Mouse (Mus musculus): ENCODE measurements around the gene B230219D22Rik. TPM values are rescaled to one million over a fixed set of nuclear protein-coding genes. Genes with fewer than 3 reads are reported as not detected.

The B230219D22Rik gene
- polyA plus RNA-seq, 1 experiment from 2014 or later: 74.3 TPM

DNA sequence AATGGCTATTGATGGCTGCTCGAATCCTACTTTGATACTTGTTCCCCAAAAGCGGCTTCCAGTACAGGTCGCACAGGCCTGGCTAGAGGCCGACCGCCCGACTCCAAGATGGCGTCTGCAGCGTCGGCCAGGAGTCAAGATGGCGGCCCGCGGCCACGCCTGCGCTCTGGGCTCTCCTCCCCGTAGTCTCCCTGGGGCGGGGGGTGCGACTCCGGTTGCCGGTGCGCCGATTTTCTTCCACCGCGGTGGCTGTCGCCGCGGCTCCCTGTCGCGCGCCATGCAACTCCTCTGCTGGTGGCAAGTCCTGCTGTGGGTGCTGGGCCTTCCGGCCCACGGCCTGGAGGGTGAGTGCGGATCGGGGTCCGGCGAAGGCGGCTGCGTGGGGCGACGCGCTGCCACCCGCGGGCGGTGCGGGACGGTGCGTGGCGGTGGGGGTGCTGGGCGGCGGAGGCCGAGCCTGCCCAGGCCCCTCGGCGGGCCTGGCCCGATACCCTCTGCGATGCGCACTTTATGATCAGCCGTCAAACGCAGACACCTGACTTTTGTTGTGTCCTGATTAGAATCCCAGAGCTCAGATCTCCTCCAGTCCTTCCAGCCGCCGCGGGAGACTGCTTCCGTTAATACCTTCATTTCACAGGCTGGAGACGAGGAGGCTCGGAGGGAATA lies 21.7 kb downstream of the B230219D22Rik start, which contains the start of gene Txndc15:
Gene Txndc15 (plus strand): TSS at position 150 of the 666 bp plus-strand sequence.
- peak within 1 kb of the TSS; percentile 92 for H3K4me3 ChIP-seq (ENCODE audit: low read depth, low read length)
- peak; percentile 93 for DNase-seq (ENCODE audit: low spot score)
- H3K4me1 ChIP-seq (replicated peaks; ENCODE audit: control insufficient read depth, insufficient read depth, low read length): no peaks in the 10 kb centered on the region; the same call in 1 of the 2 replicates
- H3K27me3 ChIP-seq (ENCODE audit: control insufficient read depth, insufficient read depth, low read length): no peaks in the 10 kb centered on the region
- H3K4me2 ChIP-seq (ENCODE audit: low read depth, low read length, severe bottlenecking): peak within 1 kb of the TSS; percentile 66
- H3K9ac ChIP-seq (ENCODE audit: low read length): peak within 1 kb of the TSS; percentile 98
- no peaks in the 10 kb centered on the region for H3K9me3 ChIP-seq (ENCODE audit: control insufficient read depth, low read length)
- peak; percentile 93 for ATAC-seq (replicated peaks; ENCODE audit: low FRiP score)
- H3K27ac ChIP-seq (ENCODE audit: low read depth, low read length): peak within 1 kb of the TSS; percentile 83
- H3K36me3 ChIP-seq (ENCODE audit: control insufficient read depth, insufficient read depth, low read length): no peaks in the 10 kb centered on the region
- WGBS: under 1% methylated on average over 62 of the region's 63 CpGs

DNA sequence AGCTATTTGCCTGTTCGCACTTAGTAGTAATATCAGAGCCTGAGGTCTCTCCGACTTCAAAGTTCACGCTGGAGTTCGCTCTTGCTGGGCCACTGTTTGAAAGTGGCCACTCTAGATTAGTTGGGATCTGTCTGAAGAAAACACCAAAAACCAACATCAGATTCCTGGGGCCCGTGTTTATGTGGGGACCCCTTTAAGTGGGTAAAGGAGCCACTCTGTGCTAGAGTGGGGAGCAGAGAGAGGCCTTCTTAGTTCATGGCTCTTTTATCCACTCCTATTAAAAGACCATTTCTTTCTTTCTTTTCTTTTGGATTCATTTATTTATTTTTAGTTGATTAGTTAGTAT lies 22.2 kb downstream of the B230219D22Rik start:
- DNase-seq (ENCODE audit: low spot score) (no peak), ATAC-seq (replicated peaks; ENCODE audit: low FRiP score) (peak; percentile 10; the same call in 1 of the 2 replicates)
- H3K27me3 ChIP-seq (ENCODE audit: control insufficient read depth, insufficient read depth, low read length): no peaks in the 10 kb centered on the region
- H3K4me3 ChIP-seq (ENCODE audit: low read depth, low read length): peak overlapping the region; percentile 92
- 12% methylated on average over 5 of the region's 5 CpGs for WGBS
- no peaks in the 10 kb centered on the region for H3K9me3 ChIP-seq (ENCODE audit: control insufficient read depth, low read length)
- H3K36me3 ChIP-seq (ENCODE audit: control insufficient read depth, insufficient read depth, low read length): no peaks in the 10 kb centered on the region; the same call in 1 of the 2 replicates
- peak overlapping the region; percentile 98 for H3K9ac ChIP-seq (ENCODE audit: low read length)
- H3K4me1 ChIP-seq (replicated peaks; ENCODE audit: control insufficient read depth, insufficient read depth, low read length): no peaks in the 10 kb centered on the region; the same call in 1 of the 2 replicates
- H3K27ac ChIP-seq (ENCODE audit: low read depth, low read length): peak overlapping the region; percentile 83; the same call in 1 of the 2 replicates
- H3K4me2 ChIP-seq (ENCODE audit: low read depth, low read length, severe bottlenecking): peak overlapping the region; percentile 66

DNA sequence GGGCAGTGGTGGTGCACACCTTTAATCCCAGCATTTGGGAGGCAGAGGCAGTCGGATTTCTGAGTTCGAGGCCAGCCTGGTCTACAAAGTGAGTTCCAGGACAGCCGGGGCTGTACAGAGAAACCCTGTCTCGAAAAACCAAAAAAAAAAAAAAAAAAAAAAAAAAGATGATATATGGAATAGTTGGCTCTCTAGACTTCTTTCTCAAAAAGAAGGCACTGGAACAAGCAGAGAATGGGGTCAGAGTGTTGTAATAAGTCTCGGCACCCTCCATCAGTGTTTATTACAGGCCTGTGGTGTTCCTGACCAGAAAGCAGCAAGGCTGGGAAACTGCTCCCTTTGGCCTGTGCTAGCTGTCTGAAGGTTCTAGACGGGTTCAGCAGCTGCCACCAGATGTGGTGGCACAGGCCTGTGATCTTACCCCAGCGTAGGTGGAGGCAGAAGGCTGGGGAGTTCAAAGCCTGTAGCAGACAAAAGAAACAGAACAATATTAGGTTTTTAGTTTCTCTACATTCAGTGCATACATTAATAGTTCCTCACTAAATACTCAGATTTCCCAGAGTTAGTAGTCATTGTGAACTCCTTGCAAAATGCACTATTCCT lies 23.1 kb downstream of the B230219D22Rik start:
- Histone ChIP-seq H3K27me3 (ENCODE audit: control insufficient read depth, insufficient read depth, low read length) (no peaks in the 10 kb centered on the region), H3K36me3 (ENCODE audit: control insufficient read depth, insufficient read depth, low read length) (no peaks in the 10 kb centered on the region; the same call in 1 of the 2 replicates), H3K9ac (ENCODE audit: low read length) (no peak overlapping the region), H3K27ac (ENCODE audit: low read depth, low read length) (no peak overlapping the region), H3K4me2 (ENCODE audit: low read depth, low read length, severe bottlenecking) (no peak overlapping the region), H3K4me1 (replicated peaks; ENCODE audit: control insufficient read depth, insufficient read depth, low read length) (no peaks in the 10 kb centered on the region; the same call in 1 of the 2 replicates), H3K4me3 (ENCODE audit: low read depth, low read length) (no peak overlapping the region), H3K9me3 (ENCODE audit: control insufficient read depth, low read length) (no peaks in the 10 kb centered on the region)
- WGBS: 88% methylated on average over 6 of the region's 7 CpGs
- DNase-seq (ENCODE audit: low spot score): no peak
- no peak for ATAC-seq (replicated peaks; ENCODE audit: low FRiP score)

DNA sequence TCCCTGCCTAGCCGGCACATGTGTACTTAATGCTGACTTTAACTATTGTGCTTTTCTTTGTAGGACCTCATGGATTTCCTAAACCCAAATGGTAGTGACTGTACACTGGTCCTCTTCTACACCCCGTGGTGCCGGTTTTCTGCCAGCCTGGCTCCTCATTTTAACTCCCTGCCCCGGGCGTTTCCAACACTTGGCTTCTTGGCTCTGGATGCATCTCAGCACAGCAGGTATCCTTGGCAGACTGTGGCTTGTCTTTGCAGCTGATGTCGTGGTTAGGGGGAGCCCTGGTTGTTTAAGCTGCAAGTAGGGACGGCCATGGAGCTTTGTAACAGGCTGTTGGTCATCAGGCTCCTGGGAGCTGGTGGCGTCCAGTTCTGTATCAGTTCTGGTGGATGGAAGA lies 28.6 kb downstream of the B230219D22Rik start:
- Histone ChIP-seq H3K9me3 (ENCODE audit: control insufficient read depth, low read length) (no peaks in the 10 kb centered on the region), H3K27me3 (ENCODE audit: control insufficient read depth, insufficient read depth, low read length) (no peaks in the 10 kb centered on the region), H3K4me3 (ENCODE audit: low read depth, low read length) (no peak overlapping the region), H3K9ac (ENCODE audit: low read length) (no peak overlapping the region), H3K27ac (ENCODE audit: low read depth, low read length) (no peak overlapping the region), H3K4me1 (replicated peaks; ENCODE audit: control insufficient read depth, insufficient read depth, low read length) (no peaks in the 10 kb centered on the region), H3K4me2 (ENCODE audit: low read depth, low read length, severe bottlenecking) (no peak overlapping the region), H3K36me3 (ENCODE audit: control insufficient read depth, insufficient read depth, low read length) (no peaks in the 10 kb centered on the region; the same call in 1 of the 2 replicates)
- WGBS: 77% methylated on average over 8 of the region's 8 CpGs
- ATAC-seq (replicated peaks; ENCODE audit: low FRiP score) (no peak), DNase-seq (ENCODE audit: low spot score) (no peak)

DNA sequence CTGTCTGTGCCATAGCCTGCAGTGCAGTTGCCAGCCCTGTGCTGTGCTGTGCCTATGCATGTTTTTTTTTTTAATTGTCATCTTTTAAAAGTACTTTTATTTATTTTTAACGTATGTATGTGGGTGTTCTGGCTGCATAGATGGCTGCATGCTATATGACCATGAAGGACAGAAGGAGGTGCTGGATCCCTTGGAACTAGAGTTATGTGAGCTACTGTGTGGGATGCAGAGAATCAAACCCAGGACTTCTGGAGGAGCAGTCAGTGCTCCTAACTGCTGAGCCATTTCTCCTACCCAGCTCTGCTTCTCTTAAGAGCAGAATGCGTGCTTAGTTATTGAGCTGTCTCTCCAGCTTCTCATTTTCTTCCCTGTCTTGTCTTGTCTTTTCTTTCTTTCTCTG lies 29.1 kb downstream of the B230219D22Rik start:
- DNase-seq (ENCODE audit: low spot score): no peak
- Histone ChIP-seq H3K4me1 (replicated peaks; ENCODE audit: control insufficient read depth, insufficient read depth, low read length) (no peaks in the 10 kb centered on the region), H3K27me3 (ENCODE audit: control insufficient read depth, insufficient read depth, low read length) (no peaks in the 10 kb centered on the region), H3K36me3 (ENCODE audit: control insufficient read depth, insufficient read depth, low read length) (no peaks in the 10 kb centered on the region; the same call in 1 of the 2 replicates), H3K4me2 (ENCODE audit: low read depth, low read length, severe bottlenecking) (no peak overlapping the region), H3K9me3 (ENCODE audit: control insufficient read depth, low read length) (no peaks in the 10 kb centered on the region), H3K27ac (ENCODE audit: low read depth, low read length) (no peak overlapping the region), H3K4me3 (ENCODE audit: low read depth, low read length) (no peak overlapping the region), H3K9ac (ENCODE audit: low read length) (no peak overlapping the region)
- 82% methylated on average over 2 of the region's 2 CpGs for WGBS
- ATAC-seq (replicated peaks; ENCODE audit: low FRiP score): no peak

DNA sequence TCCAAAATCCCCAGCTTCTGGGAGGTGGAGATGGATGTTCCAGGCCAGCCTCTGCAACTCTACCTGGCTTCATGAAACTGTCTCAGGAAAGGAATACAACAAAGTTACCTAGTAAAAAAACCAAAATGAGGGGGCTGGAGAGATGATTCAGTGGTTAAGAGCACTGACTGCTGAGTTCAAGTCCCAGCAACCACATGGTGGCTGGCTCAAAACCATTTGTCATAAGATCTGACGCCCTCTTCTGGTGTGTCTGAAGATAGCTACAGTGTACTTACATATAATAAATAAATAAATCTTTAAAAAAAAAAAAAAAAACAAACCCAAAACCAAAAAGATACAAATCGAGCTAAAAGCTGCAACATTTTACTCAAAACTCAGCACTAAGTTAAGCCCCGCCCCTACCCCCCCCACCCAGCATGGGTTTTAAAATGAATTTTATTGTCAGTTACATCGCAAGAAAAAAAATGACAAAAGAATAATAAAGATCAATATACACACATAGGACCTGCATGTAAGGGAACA lies 33.7 kb downstream of the B230219D22Rik start:
- peak overlapping the region; percentile 41 for H3K4me3 ChIP-seq (ENCODE audit: low read depth, low read length)
- no peaks in the 10 kb centered on the region for H3K4me1 ChIP-seq (replicated peaks; ENCODE audit: control insufficient read depth, insufficient read depth, low read length)
- H3K27ac ChIP-seq (ENCODE audit: low read depth, low read length): peak overlapping the region; percentile 95
- ATAC-seq (replicated peaks; ENCODE audit: low FRiP score) (no peak), DNase-seq (ENCODE audit: low spot score) (no peak)
- H3K27me3 ChIP-seq (ENCODE audit: control insufficient read depth, insufficient read depth, low read length): no peaks in the 10 kb centered on the region
- no peaks in the 10 kb centered on the region for H3K9me3 ChIP-seq (ENCODE audit: control insufficient read depth, low read length)
- H3K9ac ChIP-seq (ENCODE audit: low read length): peak overlapping the region; percentile 75
- H3K36me3 ChIP-seq (ENCODE audit: control insufficient read depth, insufficient read depth, low read length): no peaks in the 10 kb centered on the region; the same call in 1 of the 2 replicates
- 5% methylated on average over 4 of the region's 4 CpGs for WGBS
- peak overlapping the region; percentile 48 for H3K4me2 ChIP-seq (ENCODE audit: low read depth, low read length, severe bottlenecking)

DNA sequence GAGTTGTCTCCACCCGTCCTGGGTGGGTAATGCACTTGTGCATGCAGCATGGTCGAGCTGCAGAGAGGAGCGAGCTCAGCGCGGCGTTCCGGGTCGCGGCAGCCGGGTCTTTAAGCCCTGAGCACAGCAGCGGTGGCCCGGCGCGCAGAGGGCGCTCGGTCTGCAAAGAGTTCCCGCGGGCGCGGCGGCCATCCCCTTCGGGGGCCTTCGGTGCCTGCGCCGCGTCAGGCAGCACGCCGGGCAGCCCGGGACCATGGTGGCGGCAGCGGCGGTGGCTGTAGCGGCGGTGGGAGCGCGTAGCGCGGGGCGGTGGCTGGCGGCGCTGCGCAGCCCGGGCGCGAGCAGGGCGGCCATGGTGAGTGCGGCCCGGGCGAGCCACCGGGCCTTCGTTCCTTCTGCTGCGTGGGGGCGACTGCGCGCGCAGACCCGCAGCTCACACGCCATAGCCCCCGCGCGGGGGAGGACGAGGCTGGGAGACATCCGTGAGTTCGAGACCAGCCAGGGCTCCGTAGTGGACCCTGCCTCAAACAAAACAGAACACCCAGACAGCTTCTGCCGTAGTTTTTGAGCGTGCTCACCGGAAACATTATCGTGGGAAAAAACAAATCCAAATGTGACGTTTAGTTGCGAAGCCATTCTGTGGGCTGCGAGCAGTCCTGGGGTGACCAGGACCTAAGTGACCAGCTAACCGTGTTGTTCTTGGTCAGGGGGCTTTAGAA lies 34.4 kb downstream of the B230219D22Rik start, which contains the start of gene Pcbd2:
Gene Pcbd2 (plus strand): TSS at position 249 of the 719 bp plus-strand sequence.
- no peaks in the 10 kb centered on the region for H3K4me1 ChIP-seq (replicated peaks; ENCODE audit: control insufficient read depth, insufficient read depth, low read length)
- ATAC-seq (replicated peaks; ENCODE audit: low FRiP score): peak; percentile 89
- DNase-seq (ENCODE audit: low spot score): peak; percentile 93
- H3K27me3 ChIP-seq (ENCODE audit: control insufficient read depth, insufficient read depth, low read length): no peaks in the 10 kb centered on the region
- H3K4me3 ChIP-seq (ENCODE audit: low read depth, low read length): peak within 1 kb of the TSS; percentile 41
- WGBS: under 1% methylated on average over 59 of the region's 73 CpGs
- no peaks in the 10 kb centered on the region; the same call in 1 of the 2 replicates for H3K36me3 ChIP-seq (ENCODE audit: control insufficient read depth, insufficient read depth, low read length)
- H3K27ac ChIP-seq (ENCODE audit: low read depth, low read length): peak within 1 kb of the TSS; percentile 95
- peak within 1 kb of the TSS; percentile 75 for H3K9ac ChIP-seq (ENCODE audit: low read length)
- no peaks in the 10 kb centered on the region for H3K9me3 ChIP-seq (ENCODE audit: control insufficient read depth, low read length)
- H3K4me2 ChIP-seq (ENCODE audit: low read depth, low read length, severe bottlenecking): peak within 1 kb of the TSS; percentile 48

DNA sequence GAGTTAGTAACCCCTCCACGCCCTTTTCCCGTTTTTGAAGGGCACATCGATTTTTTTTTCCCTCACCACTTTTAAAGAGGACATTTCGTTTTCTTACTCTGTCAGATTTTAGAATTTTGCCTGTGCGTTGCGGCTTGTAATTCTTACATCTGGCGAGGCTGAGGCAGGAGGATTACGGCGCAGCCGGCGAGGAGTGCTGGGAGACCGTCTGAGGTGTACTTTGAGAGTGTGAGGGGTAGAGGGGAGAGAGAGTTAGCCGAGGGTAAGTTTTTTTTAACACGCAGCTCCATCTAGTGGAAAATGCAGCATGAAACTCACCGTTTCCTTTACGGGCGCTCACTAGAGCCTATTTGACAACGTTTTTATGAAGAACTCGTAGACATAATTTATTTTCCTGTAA lies 34.9 kb downstream of the B230219D22Rik start:
- H3K9ac ChIP-seq (ENCODE audit: low read length): peak overlapping the region; percentile 75
- H3K36me3 ChIP-seq (ENCODE audit: control insufficient read depth, insufficient read depth, low read length): no peaks in the 10 kb centered on the region; the same call in 1 of the 2 replicates
- no peaks in the 10 kb centered on the region for H3K9me3 ChIP-seq (ENCODE audit: control insufficient read depth, low read length)
- WGBS: 5% methylated on average over 19 of the region's 19 CpGs
- H3K4me2 ChIP-seq (ENCODE audit: low read depth, low read length, severe bottlenecking): peak overlapping the region; percentile 48
- ATAC-seq (replicated peaks; ENCODE audit: low FRiP score) (peak; percentile 71), DNase-seq (ENCODE audit: low spot score) (peak; percentile 78)
- peak overlapping the region; percentile 41 for H3K4me3 ChIP-seq (ENCODE audit: low read depth, low read length)
- H3K27ac ChIP-seq (ENCODE audit: low read depth, low read length): peak overlapping the region; percentile 95
- H3K4me1 ChIP-seq (replicated peaks; ENCODE audit: control insufficient read depth, insufficient read depth, low read length): no peaks in the 10 kb centered on the region
- no peaks in the 10 kb centered on the region for H3K27me3 ChIP-seq (ENCODE audit: control insufficient read depth, insufficient read depth, low read length)

All from forebrain, embryonic 11.5 days (tissue).